Mouse (Mus musculus): ENCODE measurements around the gene Ndufa11.

Ndufa11 gene

DNA sequence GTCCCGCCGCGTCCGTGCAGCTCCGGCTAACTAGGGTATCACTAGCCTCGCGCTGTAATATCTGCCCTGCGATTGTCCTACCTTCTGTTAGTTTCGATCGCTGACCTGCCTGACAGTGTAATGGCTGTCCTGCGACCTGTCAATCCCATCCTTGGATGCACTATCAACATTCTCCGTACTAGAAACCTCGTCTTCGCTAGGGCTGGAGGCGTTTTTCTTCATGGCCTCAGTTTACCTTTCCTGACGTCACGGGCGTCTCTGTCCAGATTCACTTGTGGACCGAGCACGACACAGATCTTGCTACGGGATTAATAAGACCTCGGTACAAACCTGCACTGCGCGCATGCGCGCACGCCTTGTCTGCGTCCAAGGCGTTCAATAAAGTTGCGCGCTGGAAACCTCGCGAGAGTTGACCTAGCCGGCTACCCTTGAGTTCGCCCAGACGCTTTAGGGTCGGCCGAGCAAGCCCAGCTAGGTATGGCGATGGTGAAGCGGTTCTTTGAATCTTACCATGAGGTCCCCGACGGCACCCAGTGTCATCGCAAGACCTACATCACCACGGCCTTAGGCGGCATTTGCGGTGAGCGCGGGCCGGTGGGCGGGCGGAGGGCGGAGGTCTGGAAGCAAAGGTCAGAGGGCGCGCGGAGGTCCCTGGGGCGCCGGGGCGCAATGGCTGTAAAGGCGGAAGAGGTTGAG lies at the start of gene Ndufa11, which contains the start of gene Vmac:
Gene Ndufa11 (plus strand): TSS at position 405 of the 696 bp plus-strand sequence.
Gene Vmac (minus strand): TSS at position 660 of the 696 bp plus-strand sequence.
- DNase-seq (ENCODE audit: low spot score in 2 of 2) = peak; percentile 86 to 94

DNA sequence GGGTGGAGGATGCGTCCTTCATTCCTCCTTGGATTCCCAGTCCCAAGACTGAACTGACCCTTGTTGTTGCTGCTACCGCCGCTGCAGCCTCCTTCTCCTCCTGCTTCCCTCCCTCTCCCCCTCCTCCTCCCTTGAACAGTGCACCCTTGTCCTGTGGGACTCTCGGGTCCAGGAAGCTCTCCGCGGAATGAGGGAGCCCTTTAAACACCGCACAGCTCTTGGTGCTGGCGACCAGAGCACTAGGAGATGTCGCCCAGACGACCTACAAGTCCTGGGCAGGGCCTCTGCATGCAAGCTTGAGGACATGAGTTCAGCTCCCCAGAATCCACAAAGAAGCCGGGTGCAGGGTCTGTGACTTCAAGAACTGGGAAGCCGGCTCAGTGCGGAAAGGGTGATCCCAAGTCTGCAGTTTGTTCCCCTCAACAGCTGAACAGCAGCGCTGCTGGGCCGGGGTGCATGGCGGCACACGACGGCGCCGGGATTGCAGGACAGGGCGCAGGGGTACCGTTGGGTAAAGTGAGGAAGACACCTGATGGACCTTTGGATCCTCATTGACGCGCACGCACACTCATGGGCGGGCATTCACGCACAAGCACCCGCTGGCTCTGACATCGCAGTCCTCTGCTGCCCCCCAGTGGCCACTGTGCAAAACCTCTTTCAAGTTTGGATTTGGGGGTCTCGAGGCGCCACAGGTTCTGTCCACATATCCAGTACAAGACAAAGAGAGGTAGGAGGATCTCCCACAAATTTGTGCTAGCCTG lies 49.0 kb upstream of the Ndufa11 start:
- DNase-seq (ENCODE audit: low spot score in 2 of 2) = peak; percentile 53 to 70

DNA sequence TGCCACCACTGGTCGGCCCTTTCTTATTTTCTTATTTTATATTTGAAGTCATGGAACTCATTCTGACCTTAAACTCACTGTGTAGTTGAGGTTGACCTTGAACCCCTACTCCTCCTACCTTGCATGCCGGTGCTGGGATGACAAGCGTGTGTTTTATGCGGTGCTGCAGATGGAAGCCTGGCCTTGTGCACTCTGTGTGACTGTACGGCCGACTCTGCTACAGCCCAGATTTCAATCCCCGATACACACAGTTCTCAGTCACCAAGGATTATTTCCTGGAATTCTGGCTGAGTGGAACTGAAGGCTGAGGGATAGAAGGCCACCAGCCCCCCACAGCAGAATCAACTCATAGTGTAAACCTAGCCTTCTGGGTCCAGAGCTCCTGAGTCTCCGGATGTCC lies 47.8 kb upstream of the Ndufa11 start:
- DNase-seq (ENCODE audit: low spot score in 2 of 2) = no peak

DNA sequence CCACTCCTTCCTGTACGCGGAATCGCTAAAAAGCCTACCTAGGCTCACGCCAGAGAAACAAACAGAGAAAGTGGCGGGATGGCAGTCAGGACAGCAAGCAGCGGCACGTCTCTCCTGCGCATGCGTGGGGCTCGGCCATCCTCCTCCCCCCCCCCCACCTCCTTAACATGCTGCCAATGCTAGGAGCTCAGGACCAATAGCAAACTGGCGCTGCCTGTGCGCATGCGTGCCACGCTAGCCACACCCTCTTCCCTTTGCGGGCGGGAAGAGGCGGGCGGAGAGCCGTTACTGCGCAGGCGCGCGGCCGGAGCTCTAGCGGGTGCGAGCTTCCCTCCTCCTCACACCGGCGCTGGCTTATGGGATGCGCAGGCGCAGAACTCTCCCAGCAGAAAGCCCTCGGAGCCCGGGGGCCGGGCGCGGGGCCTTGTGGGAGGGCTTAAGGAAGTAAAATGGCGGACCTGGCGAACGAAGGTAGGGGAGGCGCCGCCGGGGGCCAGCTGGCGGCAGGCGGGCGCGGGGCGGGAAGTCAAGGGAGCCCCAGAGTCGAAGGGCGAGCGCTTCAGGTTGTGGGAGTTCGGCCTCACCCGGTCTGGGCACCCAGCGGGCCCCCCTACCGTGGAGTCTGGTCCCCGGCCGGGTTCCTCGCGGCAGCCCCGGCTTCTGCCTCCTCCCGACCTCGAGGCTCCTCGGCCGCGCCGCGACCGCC lies 44.5 kb upstream of the Ndufa11 start, which contains the start of gene Ranbp3:
Gene Ranbp3 (plus strand): TSS at position 354 of the 706 bp plus-strand sequence.
- DNase-seq (ENCODE audit: low spot score in 2 of 2) = peak; percentile 99

DNA sequence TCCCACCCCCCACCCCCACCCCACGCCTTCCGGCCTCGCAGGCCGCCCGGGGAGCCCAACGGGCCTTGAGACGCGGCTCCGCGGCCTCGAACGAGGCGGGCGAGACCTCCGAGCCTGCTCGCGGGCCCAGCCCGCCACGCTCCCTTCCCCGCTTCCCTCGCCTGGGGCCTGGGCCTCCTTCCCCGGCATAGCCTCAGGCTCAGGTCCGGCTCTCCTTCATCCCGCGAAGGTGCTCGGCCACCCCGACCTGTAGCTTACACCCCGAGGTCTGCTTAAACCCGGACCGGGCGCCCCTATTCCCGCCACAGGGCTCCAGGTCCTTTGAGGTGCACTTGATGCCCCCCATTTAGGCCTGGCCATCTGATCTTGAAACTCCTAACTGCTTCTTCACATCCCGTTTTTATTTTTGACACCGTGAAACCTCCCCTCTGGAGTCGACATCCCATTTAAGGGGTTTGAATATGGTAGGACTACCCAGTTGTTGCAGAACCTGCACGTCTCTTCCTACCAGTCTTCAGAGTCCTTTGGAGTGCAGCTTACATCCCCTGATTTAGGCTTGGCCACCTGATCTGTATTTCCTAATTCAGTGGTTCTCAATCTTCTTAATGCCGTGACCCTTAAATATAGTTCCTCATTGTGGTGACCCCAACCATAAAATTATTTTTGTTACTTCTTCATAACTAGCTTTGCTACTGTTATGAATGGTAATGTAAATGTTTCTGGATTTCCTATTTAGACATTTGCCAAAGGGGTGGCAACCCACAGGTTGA lies 43.7 kb upstream of the Ndufa11 start:
- DNase-seq (ENCODE audit: low spot score in 2 of 2) = no peak

DNA sequence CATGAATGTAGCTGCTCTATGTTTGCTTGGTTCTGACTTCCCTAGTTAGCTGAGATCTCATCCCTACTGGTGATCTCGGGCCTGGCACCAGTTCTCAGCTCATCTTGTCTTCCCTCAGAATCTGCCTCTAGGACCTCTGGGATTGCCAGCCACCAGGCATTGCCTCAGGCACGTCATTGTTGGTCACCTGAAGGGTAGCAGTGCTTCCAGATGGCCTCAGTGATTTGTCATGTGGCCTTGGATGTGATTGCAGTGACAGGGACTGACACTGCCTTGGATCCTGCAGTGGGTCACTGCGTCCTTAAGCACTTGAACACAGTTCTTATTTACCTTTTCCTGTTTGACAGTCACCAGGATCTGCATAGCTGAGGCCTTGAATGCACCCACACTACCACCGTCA lies 35.8 kb upstream of the Ndufa11 start:
- DNase-seq (ENCODE audit: low spot score in 2 of 2) = no peak

DNA sequence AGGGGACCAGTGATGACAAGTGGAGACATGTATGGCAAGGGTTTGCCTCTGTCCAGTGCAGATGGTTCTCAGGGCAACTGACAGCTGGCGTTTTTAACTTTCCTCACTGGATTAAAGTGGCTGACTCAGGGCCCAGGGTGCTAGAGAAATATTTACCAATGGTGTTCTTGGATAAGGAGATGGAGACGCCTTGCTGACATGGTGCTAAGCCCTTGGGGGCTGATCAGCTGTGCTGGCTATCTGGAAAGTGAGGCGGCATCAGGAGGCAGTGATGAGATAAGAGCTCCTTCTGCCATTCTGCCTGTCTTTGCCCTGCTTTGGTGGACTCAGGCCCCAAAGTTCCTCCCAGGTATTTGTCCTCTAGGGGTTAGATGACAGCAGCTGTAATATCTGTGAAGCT lies 34.7 kb upstream of the Ndufa11 start:
- no peak for DNase-seq (ENCODE audit: low spot score in 2 of 2)

DNA sequence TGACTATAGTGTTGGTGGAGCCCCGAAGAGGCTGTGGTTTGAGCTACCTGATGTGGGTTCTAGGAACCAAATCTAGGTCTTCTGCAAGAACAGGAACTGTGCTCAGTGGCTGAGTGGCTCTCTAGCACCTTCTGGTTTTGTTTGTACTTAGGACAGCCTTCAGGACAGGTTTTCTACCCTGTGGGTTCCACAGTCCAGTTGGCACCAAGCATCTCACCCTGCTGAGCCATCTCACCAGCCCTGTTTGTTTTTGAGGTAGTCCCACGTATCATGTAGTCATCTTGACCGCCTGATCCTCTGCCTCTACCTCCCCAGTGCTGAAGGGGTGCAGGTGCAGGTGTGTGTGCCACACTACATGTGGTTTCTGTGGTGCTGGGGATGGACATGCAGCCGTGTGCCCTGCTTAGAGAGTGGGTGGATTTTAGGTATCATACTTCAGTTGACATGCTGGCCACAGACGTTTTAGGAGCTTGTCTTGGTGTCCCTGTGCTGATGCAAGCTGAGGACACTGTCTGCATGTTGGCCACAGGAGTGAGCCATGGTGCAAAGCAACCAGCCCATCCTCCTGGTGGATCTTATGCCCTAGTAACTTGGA lies 33.9 kb upstream of the Ndufa11 start:
- no peak for DNase-seq (ENCODE audit: low spot score in 2 of 2)

DNA sequence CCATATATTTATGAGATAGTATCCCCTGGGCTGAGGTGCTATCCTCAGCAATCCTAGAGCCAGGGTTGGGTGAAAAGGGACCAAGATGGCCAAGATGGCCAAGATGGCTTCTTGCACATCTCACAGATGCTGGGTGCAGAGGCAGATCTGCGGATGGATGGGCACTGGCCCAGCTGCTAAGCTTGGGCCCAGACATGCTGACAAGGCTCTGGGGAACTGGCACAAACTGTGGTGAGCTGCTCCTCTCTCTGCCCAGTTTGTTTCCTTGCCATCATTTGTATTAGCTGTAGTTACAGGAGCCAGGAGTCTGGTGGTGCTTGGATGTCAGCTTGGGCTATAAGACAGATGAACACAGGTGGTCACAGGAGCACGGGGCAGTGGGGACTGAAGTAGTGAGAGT lies 32.9 kb upstream of the Ndufa11 start:
- DNase-seq (ENCODE audit: low spot score in 2 of 2) = no peak

DNA sequence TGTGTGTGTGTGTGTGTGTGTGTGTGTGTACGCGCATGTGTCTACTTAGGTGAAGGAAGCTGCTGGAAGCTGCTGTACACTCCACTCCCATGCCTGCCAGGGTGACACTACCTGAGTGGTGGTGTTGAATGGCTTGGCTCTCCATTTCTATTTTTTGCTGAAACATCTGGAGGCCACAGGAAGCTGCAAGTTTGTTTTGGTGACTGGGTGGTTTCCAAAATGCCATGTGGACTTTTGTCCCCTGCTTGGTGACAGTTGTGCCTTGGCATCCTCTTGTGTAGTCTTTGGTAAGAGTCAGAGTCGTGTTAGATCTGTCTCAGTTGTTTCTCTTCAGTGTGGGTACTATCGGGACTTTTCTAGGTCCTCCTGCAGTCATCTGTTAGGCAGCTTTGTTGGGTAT lies 30.8 kb upstream of the Ndufa11 start:
- no peak for DNase-seq (ENCODE audit: low spot score in 2 of 2)

DNA sequence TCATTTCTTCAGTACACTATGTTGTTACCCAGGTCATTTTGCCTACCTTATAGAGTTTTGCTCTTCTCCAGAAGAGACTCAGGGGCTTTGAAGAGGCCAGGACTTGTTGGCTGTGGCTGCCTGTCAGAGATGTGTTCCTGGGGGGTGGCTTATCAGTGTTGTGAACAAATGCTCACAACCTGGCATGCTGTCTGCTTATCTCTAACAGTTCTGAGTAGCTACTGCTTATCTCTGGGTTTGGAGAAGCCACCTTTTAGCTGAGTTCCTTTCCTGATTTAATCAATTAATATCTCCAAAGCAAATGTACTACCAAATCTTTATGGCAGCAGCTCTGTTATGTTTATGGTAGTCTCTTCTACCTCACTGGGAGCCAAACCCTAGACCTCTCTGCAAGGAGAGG lies 29.5 kb upstream of the Ndufa11 start:
- DNase-seq (ENCODE audit: low spot score in 2 of 2) = no peak

DNA sequence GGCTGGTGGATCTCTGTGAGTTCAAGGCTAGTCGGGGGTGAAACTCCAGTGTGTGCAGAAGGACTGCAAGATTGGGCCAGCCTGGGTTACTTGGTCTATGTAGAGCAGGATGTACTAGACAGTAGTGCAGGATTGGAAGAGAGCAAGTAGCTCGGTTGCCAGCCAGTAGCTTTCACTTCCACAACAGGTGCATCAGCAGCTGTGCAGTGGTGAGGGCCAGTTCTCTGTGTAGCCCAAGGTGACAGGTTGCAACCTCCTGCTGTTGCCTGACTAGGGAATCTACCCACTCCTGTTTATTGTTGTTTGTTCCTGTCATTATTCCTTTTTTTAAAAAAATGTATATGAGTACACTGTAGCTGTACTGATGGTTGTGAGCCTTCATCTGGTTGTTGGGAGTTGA lies 28.9 kb upstream of the Ndufa11 start:
- DNase-seq (ENCODE audit: low spot score in 2 of 2) = no peak

DNA sequence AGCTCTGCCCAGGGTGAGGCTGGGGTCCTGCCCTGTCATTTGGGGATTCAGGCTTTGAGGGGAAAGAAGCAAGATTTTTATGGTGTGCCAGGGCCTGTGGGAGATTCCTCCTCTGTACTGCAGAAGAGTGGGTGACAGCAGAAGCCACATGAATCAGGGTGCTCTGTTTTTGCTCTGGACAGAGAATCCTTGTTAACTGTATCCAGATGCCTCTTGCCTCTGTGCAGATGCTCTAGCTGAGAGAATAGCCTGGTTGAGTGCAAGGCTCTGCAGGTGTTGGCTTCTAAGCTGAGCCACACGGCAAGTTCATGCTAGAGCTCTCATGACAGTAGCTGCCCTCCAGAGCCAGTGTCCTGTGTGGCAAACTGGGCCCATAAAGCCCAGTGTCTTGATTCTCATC lies 24.2 kb upstream of the Ndufa11 start:
- no peak for DNase-seq (ENCODE audit: low spot score in 2 of 2)

DNA sequence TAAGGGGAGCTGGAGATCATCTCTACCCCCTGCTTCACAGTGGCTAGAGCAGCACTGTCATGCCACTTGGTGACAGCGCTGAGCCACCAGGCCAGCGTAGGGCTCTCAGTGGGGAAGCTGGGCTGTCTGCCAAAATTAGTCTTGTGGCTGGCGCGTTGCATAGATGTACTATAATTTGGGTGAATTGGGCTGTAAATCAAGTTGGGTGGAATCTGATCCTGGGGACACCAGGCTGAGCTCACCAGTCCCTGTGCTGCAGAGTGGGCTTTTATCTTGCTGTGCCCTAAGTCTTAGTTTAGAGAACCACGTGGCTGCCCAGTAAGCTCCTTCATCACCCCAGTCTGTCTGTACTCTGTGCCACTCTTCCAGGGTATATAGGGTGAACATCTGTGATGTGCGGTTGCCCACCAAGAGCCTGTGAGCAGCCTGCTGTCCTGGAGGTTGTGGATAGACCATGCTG lies 23.7 kb upstream of the Ndufa11 start:
- peak; percentile 29 to 44 for DNase-seq (ENCODE audit: low spot score in 2 of 2)

DNA sequence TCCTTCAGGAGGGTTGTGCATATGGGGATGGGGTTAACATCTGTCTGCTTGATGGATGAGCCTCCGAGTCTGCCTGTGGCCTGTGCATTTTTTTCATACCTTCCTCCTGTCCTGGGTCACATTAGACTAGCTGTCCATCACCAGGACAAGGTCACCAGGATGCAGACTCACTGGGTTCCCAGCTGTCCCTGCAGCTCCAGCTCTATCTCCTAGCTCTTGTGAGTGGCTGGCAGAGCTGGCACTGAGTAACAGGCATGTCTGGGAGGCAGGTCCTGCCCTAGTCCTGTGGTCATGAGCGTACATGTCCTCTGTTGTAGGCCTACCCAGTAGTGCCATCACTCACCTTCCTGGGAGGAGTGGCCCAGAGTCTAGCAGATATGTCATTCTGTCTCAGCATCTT lies 17.1 kb upstream of the Ndufa11 start:
- DNase-seq (ENCODE audit: low spot score in 2 of 2) = peak; percentile 39 to 45

DNA sequence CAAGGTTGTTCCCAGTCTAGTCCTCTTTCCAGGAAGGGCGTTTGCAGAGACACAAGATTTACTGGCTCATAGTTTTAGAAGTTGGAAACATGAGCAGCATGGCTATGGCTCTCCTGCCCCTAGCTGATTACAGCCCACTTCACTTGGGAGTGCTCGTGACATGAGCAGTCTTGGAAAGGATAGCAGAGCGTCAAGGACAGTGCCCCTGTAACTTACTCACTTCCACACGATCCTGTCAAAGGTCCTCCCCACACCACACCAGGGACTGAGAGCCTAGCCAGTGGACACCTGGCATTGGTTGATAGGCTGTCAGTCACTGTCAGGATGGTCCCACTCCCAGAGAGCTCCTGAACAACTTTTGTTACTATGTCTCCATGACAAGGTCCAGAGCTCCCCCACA lies 14.5 kb upstream of the Ndufa11 start:
- DNase-seq (ENCODE audit: low spot score in 2 of 2) = no peak

DNA sequence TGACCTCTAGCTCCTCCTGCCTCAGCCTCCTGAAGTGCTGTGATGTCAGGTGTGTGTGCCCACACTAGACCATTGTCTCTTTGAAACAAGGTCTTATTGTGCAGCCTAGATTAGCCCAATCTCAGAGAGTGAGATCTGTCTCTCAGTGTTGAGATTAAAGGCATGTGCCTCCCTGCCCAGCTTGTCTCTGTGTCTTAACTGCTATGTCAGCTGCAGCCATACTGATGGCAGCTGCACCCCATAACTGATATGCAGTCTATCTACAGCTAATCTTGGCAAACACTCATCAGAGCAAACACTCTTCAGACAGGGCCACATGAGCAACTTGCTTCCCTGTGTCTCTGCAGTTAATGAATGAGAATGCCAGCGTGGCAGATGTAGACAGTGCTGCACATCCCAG lies 11.1 kb upstream of the Ndufa11 start:
- no peak for DNase-seq (ENCODE audit: low spot score in 2 of 2)

DNA sequence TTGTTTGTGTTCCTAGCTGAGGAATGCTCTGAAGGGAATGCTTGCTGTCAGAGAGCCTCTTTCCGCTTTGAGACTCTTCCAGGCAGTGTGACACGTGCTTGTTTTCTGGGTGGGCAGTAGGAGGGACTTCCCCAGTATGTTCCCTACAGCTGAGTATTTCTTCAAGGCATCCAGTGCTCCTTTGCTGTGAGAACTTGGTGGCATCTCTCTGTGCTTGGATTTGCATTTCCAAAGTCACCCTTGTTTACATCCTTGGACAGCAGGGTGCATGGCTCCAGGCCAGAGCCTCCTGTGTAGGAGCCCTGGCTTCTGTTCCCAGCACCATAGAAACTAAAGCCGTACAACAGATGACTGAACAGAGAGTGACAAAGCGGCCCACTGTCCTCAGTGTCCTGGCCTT lies 8.9 kb upstream of the Ndufa11 start:
- no peak for DNase-seq (ENCODE audit: low spot score in 2 of 2)

DNA sequence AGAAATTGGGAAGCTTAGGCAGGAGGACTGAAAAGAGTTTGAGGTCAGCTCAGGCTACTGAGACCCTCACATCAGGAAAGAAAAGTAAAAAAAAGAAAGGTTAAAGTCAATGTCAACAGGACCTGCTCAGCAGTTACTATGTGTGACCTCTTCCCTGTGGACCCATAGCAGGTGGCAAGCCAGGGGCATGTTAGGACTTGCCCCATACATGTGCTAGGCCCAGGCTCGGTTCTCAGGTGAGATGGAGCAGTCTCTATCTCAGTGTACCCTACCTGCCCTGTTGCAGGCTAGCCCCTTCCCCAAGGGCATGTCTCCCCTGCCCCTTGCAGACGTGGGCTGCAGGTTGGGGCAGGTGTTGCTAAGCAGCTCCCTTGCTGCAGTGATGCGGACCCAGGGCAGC lies 7.9 kb upstream of the Ndufa11 start:
- DNase-seq (ENCODE audit: low spot score in 2 of 2) = no peak

DNA sequence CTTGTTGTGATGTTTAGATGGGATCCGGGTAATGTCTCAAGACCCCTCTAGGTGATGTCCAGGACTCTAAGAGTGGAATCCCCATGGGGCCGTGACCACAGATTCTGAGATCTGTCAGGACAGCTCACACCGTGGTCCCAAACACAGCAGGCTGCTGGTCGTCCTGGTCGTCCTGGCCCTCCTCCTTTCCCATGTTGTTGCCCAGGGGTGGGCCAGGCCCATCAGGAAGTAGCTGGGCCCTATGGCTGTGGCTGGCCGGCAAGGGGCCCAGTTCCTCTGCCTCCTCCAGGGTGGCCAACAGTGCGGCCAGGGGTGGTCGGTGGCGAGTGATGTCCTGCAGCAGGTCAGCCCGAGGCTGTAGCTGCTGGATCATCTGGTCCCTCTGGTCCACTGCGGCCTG lies 2.2 kb upstream of the Ndufa11 start:
- no peak for DNase-seq (ENCODE audit: low spot score in 2 of 2)

DNA sequence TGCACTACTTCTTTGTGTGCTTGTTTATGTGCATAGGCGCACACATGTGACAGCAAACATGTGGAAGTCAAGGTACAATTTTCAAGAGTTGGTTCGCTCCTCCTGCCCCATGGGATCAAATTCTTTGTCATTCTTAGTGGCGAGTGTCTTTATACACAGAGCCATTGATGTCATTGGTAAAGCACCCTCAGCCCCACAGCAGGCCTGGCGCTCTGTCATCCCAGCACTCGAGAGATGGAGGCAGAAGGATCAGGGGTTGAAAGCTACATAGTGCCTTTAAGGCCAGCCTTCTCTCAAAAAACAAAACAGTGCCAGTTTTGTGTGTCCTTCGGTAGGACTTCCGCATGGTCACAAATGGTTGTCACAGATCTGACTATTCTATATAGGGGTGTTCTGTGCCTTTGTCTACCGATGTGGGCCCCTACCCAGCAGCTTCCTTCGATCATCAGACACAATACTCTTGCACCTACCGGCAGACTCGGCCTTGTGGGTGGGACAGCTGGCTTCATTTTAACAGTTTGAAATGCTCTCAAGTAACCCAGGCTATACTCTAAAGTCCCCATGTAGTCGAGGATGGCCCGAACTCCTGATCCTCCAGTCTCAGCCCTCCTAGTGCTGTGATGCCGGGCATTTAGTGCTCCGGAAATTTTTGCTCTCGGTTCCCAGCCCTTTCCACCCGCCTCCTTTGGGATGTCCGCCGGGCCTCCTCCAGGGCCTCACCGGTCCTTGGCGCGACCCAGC lies 1.5 kb upstream of the Ndufa11 start:
- no peak for DNase-seq (ENCODE audit: low spot score in 2 of 2)

All from heart, adult 9 months (tissue).